Mouse (Mus musculus): Measurements from ENCODE around the gene Cdk14.

The Cdk14 gene

GRCm38 (mm10) chr5:4882841-4883240 lies 537.3 kb downstream of the Cdk14 start:
- no peak for DNase-seq

- no peak for DNase-seq
These were observed 539.8 kb downstream of the Cdk14 start for GRCm38 (mm10) chr5:4880331-4880730.

GRCm38 (mm10) chr5:4878934-4879333 lies 541.2 kb downstream of the Cdk14 start:
- DNase-seq = no peak

GRCm38 (mm10) chr5:4877638-4878037 lies 542.5 kb downstream of the Cdk14 start:
- no peak for DNase-seq

GRCm38 (mm10) chr5:4877131-4877631 lies 542.9 kb downstream of the Cdk14 start:
- no peak for DNase-seq

GRCm38 (mm10) chr5:4876653-4877091 lies 543.4 kb downstream of the Cdk14 start:
- no peak for DNase-seq

GRCm38 (mm10) chr5:4870041-4870726 lies 549.9 kb downstream of the Cdk14 start:
- no peak for DNase-seq

GRCm38 (mm10) chr5:4868563-4869120 lies 551.5 kb downstream of the Cdk14 start:
- no peak for DNase-seq

- DNase-seq = no peak
These were observed 552.1 kb downstream of the Cdk14 start for GRCm38 (mm10) chr5:4867849-4868562.

- no peak for DNase-seq
These were observed 553.2 kb downstream of the Cdk14 start for GRCm38 (mm10) chr5:4866945-4867344.

GRCm38 (mm10) chr5:4866099-4866498 lies 554.0 kb downstream of the Cdk14 start:
- no peak for DNase-seq

GRCm38 (mm10) chr5:4861592-4861991 lies 558.5 kb downstream of the Cdk14 start:
- no peak for DNase-seq

GRCm38 (mm10) chr5:4861141-4861540 lies 559.0 kb downstream of the Cdk14 start:
- DNase-seq = no peak

GRCm38 (mm10) chr5:4858032-4858641 lies 562.0 kb downstream of the Cdk14 start:
- no peak for DNase-seq

GRCm38 (mm10) chr5:4853503-4853902 lies 566.6 kb downstream of the Cdk14 start:
- no peak for DNase-seq

- DNase-seq = no peak
These were observed 567.3 kb downstream of the Cdk14 start for GRCm38 (mm10) chr5:4852711-4853320.

GRCm38 (mm10) chr5:4851934-4852710 lies 568.0 kb downstream of the Cdk14 start:
- DNase-seq = no peak

- no peak for DNase-seq
These were observed 568.7 kb downstream of the Cdk14 start for GRCm38 (mm10) chr5:4851245-4851933.

- DNase-seq = no peak
These were observed 585.2 kb downstream of the Cdk14 start for GRCm38 (mm10) chr5:4834819-4835480.

GRCm38 (mm10) chr5:4833940-4834339 lies 586.2 kb downstream of the Cdk14 start:
- no peak for DNase-seq

- DNase-seq = no peak
These were observed 593.2 kb downstream of the Cdk14 start for GRCm38 (mm10) chr5:4826886-4827285.

Measured in cerebellum, postnatal 36 days (tissue).